Mouse (Mus musculus) kidney, postnatal 0 days (tissue): ENCODE measurements around the gene Hsd17b6. TPM values are rescaled to one million over a fixed set of nuclear protein-coding genes. Genes with fewer than 3 reads are reported as not detected.

Source experiments
- ATAC-seq: fragments of 200-750 bp; cut with Nextera tagmentation; replicated peaks from 2 replicates; pipeline ENCODE4 v1.8.0; 2017; ENCODE audit warnings: low read depth, moderate number of reproducible peaks, moderate TSS enrichment, moderate library complexity; ENCODE audit not compliant: low FRiP score
- DNase-seq: peaks from one replicate; pipeline ENCODE4 v3.0.0-alpha.2; 2016; ENCODE audit warnings: low spot score
- H3K27ac ChIP-seq: fragments of 300-500 bp; sonication (generic); 2 replicates; pipeline ENCODE4 v1.5.1; 2014; ENCODE audit warnings: mild to moderate bottlenecking
- H3K27me3 ChIP-seq: fragments of 300-500 bp; sonication (generic); 2 replicates; pipeline ENCODE4 v1.6.1; 2014; ENCODE audit warnings: low read length, mixed read lengths; ENCODE audit not compliant: insufficient read depth
- H3K36me3 ChIP-seq: fragments of 300-500 bp; sonication (generic); 2 replicates; pipeline ENCODE4 v1.6.1; 2014; ENCODE audit warnings: low read length, mixed read lengths; ENCODE audit not compliant: insufficient read depth
- H3K4me1 ChIP-seq: fragments of 300-500 bp; sonication (generic); replicated peaks from 2 replicates; pipeline ENCODE4 v1.6.1; 2014; ENCODE audit warnings: antibody characterized with exemption, low read length, mixed read lengths; ENCODE audit not compliant: insufficient read depth
- H3K4me2 ChIP-seq: fragments of 300-500 bp; sonication (generic); 2 replicates; pipeline ENCODE4 v1.6.1; 2014; ENCODE audit warnings: mild to moderate bottlenecking, low read length, moderate library complexity, mixed read lengths
- H3K4me3 ChIP-seq: fragments of 300-500 bp; sonication (generic); replicated peaks from 2 replicates; pipeline ENCODE4 v1.5.1; 2014; ENCODE audit warnings: low read depth, low read length
- H3K9ac ChIP-seq: fragments of 300-500 bp; sonication (generic); 2 replicates; pipeline ENCODE4 v1.6.1; 2014; ENCODE audit warnings: low read depth, low read length
- H3K9me3 ChIP-seq: fragments of 300-500 bp; sonication (generic); replicated peaks from 2 replicates; pipeline ENCODE4 v1.6.1; 2016; ENCODE audit warnings: low read length, inconsistent platforms, mixed read lengths
- CTCF ChIP-seq: IDR thresholded peaks from 2 replicates; pipeline ENCODE4 v1.5.1; 2016; ENCODE audit warnings: antibody characterized with exemption, low read depth, mild to moderate bottlenecking, moderate library complexity
- WGBS: fragments of 180-500 bp; shearing (Covaris S2); extraction: QIAGEN DNeasy Blood & Tissue Kit; methylation state at CpG from one replicate; pipeline ENCODE4 v1.1.7; 2014; 5-methylcytosine and 5-hydroxymethylcytosine counted together
- polyA plus RNA-seq: library from polyadenylated mRNA; unstranded; fragments of >200 nt; fragmentation: Nextera tagmentation; extraction: Ambion mirVana; gene quantifications from 2 replicates; pipeline ENCODE4 v1.2.1, GENCODE M21; 2015

Hsd17b6 gene
- polyA plus RNA-seq, 1 experiment from 2014 or later, result not detected

- 59% methylated on average over 3 of the region's 3 CpGs for WGBS
- no peaks in the 10 kb centered on the region for H3K27me3 ChIP-seq
- no peak for TF ChIP-seq CTCF
- no peak overlapping the region for H3K4me3 ChIP-seq
- H3K27ac ChIP-seq, result no peak overlapping the region
- ATAC-seq, result no peak
- H3K36me3 ChIP-seq, result peaks cover 67% of the 10 kb centered on the region
- H3K4me2 ChIP-seq, result no peak overlapping the region
- peaks cover 13% of the 10 kb centered on the region for H3K4me1 ChIP-seq
- H3K9ac ChIP-seq, result peak overlapping the region; percentile 23; the same call in 1 of the 2 replicates
- no peak for DNase-seq
- no peaks in the 10 kb centered on the region for H3K9me3 ChIP-seq
Measured at GRCm38 (mm10) chr10:128043041-128043835, 35.8 kb upstream of the Hsd17b6 start.

GRCm38 (mm10) chr10:128042466-128042865 lies 35.1 kb upstream of the Hsd17b6 start:
- no peak for ATAC-seq
- DNase-seq, result no peak
- Histone ChIP-seq H3K4me2 (no peak overlapping the region), H3K9me3 (no peaks in the 10 kb centered on the region), H3K4me1 (peaks cover 18% of the 10 kb centered on the region), H3K27ac (no peak overlapping the region), H3K9ac (no peak overlapping the region), H3K27me3 (no peaks in the 10 kb centered on the region), H3K36me3 (peaks cover 61% of the 10 kb centered on the region), H3K4me3 (no peak overlapping the region)
- 85% methylated on average over 3 of the region's 3 CpGs for WGBS
- no peak for TF ChIP-seq CTCF

- peaks cover 58% of the 10 kb centered on the region for H3K36me3 ChIP-seq
- no peak for TF ChIP-seq CTCF
- peaks cover 23% of the 10 kb centered on the region for H3K4me1 ChIP-seq
- H3K4me3 ChIP-seq, result no peak overlapping the region
- no peak overlapping the region for H3K4me2 ChIP-seq
- ATAC-seq (no peak), DNase-seq (no peak)
- no peak overlapping the region for H3K9ac ChIP-seq
- no peak overlapping the region for H3K27ac ChIP-seq
- H3K9me3 ChIP-seq, result no peaks in the 10 kb centered on the region
- 63% methylated on average over 4 of the region's 4 CpGs for WGBS
- H3K27me3 ChIP-seq, result no peaks in the 10 kb centered on the region
Measured at GRCm38 (mm10) chr10:128041636-128042035, 34.2 kb upstream of the Hsd17b6 start.

- TF ChIP-seq CTCF, result no peak
- no peaks in the 10 kb centered on the region for H3K9me3 ChIP-seq
- H3K36me3 ChIP-seq, result peaks cover 48% of the 10 kb centered on the region
- no peak for DNase-seq
- H3K4me3 ChIP-seq, result no peak overlapping the region
- H3K9ac ChIP-seq, result no peak overlapping the region
- WGBS, result 87% methylated on average over 5 of the region's 5 CpGs
- no peak overlapping the region for H3K27ac ChIP-seq
- H3K4me1 ChIP-seq, result peaks cover 23% of the 10 kb centered on the region
- no peak for ATAC-seq
- H3K4me2 ChIP-seq, result no peak overlapping the region
- no peaks in the 10 kb centered on the region for H3K27me3 ChIP-seq
Measured at GRCm38 (mm10) chr10:128040293-128040692, 32.9 kb upstream of the Hsd17b6 start.

- H3K36me3 ChIP-seq, result peaks cover 46% of the 10 kb centered on the region
- H3K4me3 ChIP-seq, result no peak overlapping the region
- no peak for DNase-seq
- H3K27ac ChIP-seq, result no peak overlapping the region
- peaks cover 25% of the 10 kb centered on the region for H3K4me1 ChIP-seq
- TF ChIP-seq CTCF, result no peak
- 57% methylated on average over 3 of the region's 3 CpGs for WGBS
- ATAC-seq, result no peak
- no peak overlapping the region for H3K4me2 ChIP-seq
- no peaks in the 10 kb centered on the region for H3K9me3 ChIP-seq
- H3K9ac ChIP-seq, result no peak overlapping the region
- H3K27me3 ChIP-seq, result no peaks in the 10 kb centered on the region
Measured at GRCm38 (mm10) chr10:128039858-128040257, 32.4 kb upstream of the Hsd17b6 start.

- Histone ChIP-seq H3K4me3 (no peak overlapping the region), H3K27ac (no peak overlapping the region), H3K9ac (0 out of 2 replicates have a peak overlapping the region, but pooled peaks have one; percentile 35), H3K4me1 (peaks cover 28% of the 10 kb centered on the region), H3K4me2 (peak overlapping the region; percentile 21; the same call in 1 of the 2 replicates), H3K9me3 (no peaks in the 10 kb centered on the region), H3K36me3 (peaks cover 40% of the 10 kb centered on the region), H3K27me3 (no peaks in the 10 kb centered on the region)
- DNase-seq (peak; percentile 52), ATAC-seq (no peak)
- no peak for TF ChIP-seq CTCF
- 21% methylated on average over 5 of the region's 5 CpGs for WGBS
Measured at GRCm38 (mm10) chr10:128039167-128039566, 31.8 kb upstream of the Hsd17b6 start.
